Mouse (Mus musculus) olfactory bulb, adult 2 months (tissue): ENCODE measurements at regions not wholly inside any gene's neighbourhood (a gene's known extent, or its start where the extent isn't known, plus 50 kb on each side); places are given as distances from the start of the nearest gene placed in this dataset.

ENCODE experiments used
- CTCF ChIP-seq: fragments of 200-500 bp; IDR thresholded peaks from 2 replicates; pipeline ENCODE4 v1.5.1; 2012; ENCODE audit warnings: low read depth, mild to moderate bottlenecking, low read length, moderate library complexity; ENCODE audit not compliant: insufficient read depth
- POLR2A ChIP-seq: fragments of 200-500 bp; IDR thresholded peaks from 2 replicates; pipeline ENCODE4 v1.6.1; 2012; ENCODE audit warnings: mild to moderate bottlenecking, low read depth, low read length, moderate library complexity; ENCODE audit not compliant: insufficient read depth

- TF ChIP-seq CTCF = no peak
- no peak for TF ChIP-seq POLR2A
Observed at GRCm38 (mm10) chr15:51635129-51635920, 2249.4 kb upstream of the Gm7489 start.
